Mouse (Mus musculus): ENCODE results near the gene Hdac4. TPM values are rescaled to one million over a fixed set of nuclear protein-coding genes. Genes with fewer than 3 reads are reported as not detected.

Hdac4 gene
- total RNA-seq (2015) (14.8 and 19.0 TPM in 2 replicates), total RNA-seq (2017) (13.3 and 19.4 TPM in 2 replicates)

DNA sequence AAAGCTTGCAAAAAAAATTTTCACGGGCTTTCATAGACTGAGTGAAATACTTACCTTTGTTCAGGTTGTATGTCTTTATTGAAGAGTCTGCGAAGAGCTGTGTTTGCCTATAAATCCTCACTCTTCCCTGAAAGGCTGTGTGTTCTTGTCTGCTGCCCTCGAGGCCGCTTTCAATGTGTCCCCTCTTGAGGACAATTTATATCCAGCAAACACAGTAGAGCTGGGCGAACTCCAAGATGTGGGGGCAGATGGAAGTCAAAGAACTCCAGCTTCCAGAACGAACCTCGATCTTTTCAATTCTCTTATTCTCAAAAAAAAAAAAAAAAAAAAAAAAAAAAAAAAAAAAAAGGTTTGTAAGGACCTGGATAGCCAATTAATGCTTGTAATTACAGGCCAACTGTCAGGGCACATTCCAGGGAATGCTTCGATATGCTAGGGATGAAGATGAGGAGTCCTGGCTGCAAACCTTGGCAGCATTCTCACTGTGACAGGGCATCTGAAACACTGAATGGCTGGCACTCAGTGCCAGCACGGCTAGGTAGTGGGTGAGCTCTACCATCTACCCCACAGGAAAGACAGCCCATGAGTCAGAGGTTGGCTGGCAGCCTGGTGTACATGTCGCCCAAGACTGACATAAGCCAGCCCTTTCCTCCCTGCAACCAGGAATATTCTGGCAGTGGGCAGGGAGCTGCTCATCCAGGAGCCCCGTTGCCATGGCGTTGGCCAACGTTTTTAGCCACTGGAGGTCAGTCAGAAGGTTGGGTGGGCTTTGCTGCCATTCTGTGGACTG is at the start of gene Hdac4:
TSS of gene Hdac4 (minus strand) at position 340 of the 790 bp plus-strand sequence.
- no peak for ATAC-seq (ENCODE audit: poor library complexity, severe bottlenecking)

DNA sequence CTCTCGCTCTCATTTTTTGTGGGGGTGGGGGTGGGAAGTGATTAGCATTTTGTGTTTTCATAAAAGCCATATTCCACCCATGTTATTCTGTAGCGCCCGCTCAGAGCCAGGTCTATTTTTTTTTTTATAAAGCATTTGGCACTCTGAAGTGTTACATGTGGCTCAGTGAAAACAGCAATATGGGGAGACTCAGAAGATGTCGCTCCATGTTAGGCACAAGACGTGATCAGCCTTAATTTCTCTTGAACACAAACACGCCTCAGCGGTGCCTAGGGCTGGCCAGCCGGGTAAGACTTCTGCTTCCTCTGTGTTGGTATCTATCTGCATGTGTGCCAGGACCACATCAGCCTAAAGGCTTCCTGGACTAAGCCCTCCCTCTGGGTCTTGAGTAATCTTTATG is 48.0 kb upstream of the Hdac4 start:
- no peak for ATAC-seq (ENCODE audit: poor library complexity, severe bottlenecking)

DNA sequence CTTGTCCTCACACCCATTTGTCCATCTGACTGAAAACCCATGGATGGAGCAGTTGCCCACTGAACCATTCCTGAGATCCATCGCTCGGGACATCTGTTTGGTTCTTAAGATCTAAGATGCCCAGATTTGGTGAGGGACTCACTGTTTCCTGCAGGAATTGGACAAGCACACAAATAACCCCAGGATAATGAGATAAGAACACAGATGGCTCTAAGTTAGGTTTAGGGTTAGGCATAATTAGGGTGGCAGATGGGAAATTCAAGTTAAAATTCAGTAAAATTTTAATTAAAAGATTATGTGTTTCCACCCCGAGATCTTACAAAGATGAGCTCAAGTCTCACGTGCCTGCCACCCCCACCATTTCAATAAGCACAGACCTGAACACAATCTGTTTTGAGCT is 44.6 kb upstream of the Hdac4 start:
- ATAC-seq (ENCODE audit: poor library complexity, severe bottlenecking), result no peak

DNA sequence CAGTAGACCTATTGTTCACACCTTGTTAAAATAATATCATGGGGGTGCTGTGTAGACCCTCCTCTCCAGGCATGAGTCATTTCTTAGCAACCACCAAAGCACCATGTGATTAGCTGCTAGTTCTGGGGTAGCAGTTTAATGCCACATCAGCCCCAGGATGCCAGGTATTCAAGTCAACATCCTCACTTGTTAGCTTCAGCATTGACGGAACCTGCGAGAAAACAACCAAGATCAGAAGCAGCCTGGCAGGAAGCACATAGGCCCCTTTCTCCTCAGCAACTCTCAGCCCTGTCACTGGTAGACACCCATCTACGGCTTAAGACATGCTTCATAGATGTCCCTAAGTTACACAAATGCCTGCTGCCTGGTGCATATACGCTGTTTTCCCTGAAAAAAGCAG is 40.1 kb upstream of the Hdac4 start:
- ATAC-seq (ENCODE audit: poor library complexity, severe bottlenecking), result no peak

DNA sequence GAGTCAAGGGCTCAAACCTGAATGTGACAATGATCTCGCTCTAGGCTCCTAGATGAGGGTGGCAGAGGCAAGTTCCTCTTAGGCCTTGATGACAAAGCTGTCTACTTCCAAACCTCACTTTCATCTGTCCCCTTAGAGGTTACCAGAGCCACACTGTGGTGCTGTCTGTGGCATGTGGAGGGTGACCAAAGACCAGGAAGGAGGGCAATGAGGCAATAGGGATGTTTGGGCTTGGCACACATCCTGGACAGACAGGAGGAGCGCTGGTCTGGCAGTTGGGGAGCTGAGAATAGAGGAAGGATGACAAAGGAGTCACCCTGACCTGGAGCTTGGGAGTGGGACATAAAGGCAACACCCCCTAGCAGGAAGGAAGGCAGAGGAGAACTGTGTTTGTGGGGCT is 29.8 kb upstream of the Hdac4 start:
- ATAC-seq (ENCODE audit: poor library complexity, severe bottlenecking), result peak; percentile 88

DNA sequence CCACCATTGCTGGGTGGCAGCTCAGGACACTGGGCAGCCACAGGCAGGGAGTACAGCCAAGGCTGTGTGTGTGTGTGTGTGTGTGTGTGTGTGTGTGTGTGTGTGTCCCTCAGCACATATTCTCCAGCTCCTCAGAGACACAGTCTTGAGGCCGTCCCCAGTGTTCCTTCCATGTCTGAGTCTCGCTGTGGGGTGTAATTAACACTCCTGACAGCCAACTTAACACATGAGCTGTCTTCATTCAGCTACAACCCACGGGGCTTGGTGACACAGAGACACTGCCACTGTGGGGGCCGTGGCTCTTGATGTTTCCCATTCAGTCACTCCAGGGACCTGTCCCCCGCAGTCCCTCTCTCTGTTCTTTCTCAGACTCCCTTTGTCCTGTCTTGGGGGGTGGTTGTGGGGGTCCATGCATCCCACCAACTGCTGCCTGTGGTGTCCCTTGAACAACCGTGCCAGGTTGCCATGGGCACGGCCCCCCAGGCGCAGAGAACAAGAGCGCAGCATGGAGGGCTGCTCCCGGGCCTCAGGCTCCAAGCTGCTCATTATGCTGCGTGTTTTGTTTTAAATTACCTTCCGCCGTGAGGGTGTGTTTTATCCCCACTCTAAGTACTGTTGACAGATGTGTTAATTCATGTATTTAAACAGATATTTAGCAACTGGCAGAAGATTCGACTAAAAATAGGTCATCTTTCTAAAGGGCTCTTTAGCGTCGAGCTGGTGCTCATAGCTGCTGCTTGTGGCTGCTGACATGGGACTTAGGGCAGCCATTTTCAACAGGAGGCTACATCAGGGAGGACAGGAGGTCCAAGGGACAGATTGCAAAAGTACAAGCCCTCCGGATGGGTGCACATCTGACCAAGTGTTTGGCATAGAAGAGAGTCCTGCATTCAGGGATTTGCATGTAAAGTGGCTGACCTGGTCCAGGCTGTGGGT is 28.7 kb upstream of the Hdac4 start:
- no peak for ATAC-seq (ENCODE audit: poor library complexity, severe bottlenecking)

DNA sequence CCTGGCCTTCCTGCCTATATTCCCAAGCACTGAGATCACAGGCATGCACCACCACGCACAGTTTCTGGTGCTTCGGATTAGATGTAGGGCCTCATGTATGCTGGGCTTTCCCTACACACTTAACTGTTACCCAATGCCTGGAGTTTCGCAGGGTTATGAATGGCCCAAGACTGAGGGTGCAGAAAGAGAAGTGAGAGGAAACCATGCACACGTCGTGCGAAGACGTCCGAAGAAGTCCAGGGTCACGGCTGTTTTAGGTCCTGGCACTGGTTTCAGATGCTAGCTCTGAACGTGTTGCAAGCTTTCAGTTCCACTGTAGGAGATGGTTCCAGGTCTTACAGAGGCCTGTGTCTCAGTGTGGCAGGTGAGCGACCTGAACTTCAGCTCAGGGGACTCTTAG is 21.2 kb upstream of the Hdac4 start:
- ATAC-seq (ENCODE audit: poor library complexity, severe bottlenecking), result peak; percentile 93

DNA sequence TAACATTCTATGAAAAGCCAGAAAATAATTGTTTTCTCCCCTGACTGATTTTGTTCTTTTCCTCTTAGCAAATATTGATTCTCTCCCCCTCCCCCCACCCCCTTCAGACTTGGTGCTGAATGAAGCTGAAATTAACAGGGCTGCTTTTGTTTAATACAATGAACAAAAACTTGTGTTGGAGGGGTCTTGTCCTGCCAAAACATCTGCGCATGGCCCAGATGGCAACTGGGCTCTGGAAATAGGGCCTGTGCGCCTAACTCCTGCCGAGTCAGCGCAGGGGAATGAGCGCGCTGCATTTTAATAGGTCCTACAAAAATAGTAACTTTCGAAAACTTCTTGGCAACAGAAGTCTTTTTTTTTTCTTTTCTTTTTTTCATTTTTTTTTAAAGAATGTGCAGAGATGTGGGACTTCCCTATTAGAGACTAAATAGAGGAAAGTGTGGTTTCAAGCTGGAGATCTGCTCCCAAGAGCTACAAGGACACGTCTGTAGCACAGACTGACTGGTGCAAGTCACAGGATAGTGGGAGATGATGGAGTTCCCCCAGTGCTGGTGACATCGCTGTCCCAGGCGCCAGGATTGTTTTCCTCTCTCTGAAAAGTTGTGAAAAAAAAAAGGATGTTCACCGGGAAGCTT is 20.6 kb upstream of the Hdac4 start:
- ATAC-seq (ENCODE audit: poor library complexity, severe bottlenecking), result peak; percentile 71

DNA sequence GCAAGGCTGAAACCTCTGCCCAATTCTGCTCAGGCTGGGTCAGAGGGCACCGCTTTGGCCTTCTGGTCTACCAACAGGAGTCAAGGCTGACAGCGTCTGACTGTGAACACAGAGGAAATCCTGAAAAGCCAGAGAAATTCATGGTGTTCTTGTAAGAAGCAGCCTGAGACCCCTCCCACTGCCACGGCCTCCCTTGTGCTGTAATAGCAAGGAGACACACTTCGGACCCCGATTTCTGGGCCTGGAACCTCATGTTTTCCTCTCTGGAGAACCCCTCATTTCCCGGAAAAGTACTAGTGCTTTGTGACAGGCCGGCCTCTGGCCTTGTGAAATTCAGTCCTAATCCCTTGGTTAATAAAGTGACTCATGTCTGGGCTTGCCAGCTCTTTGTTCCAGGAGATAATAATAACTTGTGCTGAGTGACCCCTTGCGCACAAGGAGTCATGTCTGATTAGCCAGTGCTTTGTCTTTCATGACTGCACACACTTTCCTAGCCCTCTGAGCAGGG is 19.7 kb upstream of the Hdac4 start:
- no peak for ATAC-seq (ENCODE audit: poor library complexity, severe bottlenecking)

DNA sequence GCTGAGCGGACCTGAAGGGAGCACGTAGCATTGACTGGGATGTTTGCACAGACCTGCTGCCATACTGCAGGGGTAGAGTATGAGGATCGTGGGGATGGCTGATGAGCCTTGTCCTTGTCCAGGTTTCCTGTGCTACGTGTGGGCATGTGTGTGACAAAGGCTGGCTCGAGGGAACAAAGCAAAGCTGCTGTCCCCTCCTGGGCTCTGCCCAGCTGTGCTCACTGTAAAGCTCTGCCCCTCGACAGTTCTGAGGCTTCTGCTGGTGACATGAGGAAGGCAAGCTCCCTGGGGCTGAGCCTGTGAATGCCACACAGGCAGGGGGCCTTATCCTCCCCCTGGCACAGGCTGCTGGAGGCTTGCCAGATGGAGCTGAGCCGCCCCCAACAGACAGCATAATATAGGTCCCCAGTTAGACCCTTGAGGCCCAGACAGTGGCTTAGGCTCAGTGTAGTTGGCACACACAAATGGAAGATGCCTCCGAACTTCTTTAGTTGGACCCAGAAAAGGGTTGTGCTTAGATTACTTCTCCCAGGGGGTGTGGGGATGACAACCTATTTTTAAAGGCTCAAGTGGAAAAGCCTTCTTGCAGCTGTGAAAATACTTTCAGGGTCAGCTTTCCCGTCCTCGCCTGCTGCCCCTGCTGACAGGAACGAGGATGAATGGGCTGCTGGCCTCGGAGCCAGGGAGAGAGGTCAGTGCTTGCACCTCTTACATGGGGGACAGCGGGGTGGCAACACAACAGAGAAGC is 16.7 kb upstream of the Hdac4 start:
- ATAC-seq (ENCODE audit: poor library complexity, severe bottlenecking), result no peak

DNA sequence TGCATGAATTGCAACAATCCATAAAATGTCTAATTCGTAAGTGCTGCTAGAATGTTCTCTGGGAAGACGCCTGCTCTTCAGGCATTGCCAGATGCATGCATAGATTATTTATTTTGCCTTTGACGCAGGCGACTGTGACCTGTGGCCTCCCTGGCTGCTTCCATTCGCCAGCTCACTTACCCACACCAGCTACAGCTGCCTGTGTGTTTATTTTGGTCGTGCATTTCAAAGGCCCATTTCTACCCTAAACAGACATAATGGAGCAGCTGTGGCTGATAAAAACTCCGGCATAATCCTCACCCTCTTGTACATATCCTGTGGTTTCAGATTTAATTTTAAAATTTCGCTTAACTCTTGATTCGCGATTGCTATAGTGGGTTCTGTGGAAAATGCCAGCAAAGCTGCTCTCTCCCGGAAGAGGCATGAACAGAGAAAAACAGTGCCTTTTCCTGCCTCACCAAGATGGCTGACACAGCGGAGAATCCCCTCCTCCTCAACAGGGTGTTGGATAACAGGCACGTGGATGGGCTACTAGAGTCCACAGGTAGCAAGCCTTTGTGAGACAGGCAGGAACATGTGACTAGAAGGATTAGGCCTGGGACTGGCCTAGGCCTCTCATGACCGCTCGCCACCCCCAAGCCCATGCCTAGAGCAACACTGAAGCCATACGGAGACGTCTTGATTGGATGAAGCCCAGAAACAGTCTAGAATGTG is 7.3 kb upstream of the Hdac4 start:
- no peak for ATAC-seq (ENCODE audit: poor library complexity, severe bottlenecking)

DNA sequence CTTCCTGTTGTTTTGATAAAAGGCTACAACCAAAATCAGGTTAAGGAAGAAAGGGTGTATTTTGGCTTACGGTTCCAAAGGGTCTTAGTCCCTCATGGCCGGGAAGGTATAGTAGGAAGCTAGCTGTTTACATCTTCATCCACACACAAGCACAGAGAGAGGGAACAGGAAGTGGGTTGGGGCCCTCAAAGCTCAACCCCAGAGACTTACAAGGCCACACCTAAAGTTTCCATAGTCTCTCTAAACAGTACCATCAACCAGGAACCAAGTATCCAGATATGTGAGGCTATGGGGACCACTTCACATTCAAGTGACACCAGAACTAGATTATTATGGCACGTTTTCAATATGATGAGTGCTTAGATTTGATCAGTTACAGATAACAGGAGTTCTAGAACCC is 5.0 kb downstream of the Hdac4 start:
- ATAC-seq (ENCODE audit: poor library complexity, severe bottlenecking), result peak; percentile 50

DNA sequence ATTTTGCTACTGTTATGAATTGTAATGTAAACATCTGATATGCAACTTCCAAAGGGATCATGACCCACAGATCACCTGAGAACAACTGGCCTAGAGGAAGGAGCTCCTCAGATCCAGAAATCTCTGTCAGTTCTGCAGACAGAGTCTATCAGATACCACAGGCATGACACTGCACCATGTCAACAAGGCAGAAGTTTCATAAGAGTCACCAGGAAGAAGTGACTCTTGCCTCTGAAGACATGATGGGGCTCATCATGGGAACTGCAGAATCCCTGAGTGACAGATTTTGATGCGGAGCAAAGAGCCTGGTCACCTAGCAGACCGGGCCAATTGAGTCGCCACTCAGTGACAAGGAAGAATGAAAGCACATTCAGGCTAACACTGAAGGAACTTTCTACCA is 8.4 kb downstream of the Hdac4 start:
- peak; percentile 80 for ATAC-seq (ENCODE audit: poor library complexity, severe bottlenecking)

DNA sequence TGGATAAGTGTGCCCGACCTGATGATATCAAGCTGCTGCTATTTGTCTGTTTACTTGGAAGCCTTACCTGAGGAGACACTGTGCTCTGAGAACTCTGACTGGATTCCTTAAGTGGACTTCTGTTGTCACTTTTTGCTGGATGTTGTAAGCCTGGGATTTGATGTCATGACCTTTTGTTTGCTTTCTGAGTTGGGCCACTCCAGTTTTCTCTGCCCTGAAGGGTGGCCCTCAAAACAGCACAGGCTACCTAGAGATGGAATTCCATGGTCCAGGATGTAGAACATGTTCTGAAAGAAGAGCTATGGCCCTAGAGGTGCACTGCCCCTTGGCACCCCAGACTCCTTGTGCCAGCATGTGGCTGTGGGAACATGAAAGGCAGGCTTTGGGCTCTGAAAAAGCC is 10.9 kb downstream of the Hdac4 start:
- ATAC-seq (ENCODE audit: poor library complexity, severe bottlenecking), result no peak

DNA sequence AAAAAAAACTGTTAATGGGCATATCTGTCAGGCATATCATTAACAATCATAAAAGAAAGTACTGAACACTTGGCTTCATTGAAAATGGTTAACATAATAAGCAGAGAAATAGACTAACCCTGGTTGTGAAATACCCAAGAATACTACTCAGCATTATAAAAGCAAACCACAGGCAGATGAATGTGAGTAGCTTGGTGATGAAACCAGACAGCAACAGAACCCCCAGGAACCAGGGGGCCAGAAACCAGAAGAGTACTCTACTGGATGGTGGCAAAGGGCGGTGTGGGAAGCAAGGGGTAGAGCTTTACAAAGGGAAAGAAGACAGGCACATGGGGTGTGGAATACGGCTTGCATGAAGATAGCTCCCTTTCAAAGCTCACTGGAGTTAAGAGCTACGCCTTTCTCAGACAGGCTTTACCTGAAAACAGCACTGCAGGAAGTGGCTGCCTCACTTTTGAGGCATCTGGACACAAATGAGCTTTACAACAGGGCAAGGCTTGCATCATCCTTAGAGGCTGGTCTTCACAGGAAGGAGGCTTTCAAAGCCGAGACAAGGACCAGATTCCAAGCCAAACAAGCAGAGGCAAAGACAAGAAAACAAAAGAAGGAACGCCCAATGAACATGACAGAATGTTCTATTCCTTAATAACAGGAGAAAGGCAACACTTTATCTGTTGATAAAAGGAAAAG is 12.3 kb downstream of the Hdac4 start:
- no peak for ATAC-seq (ENCODE audit: poor library complexity, severe bottlenecking)

DNA sequence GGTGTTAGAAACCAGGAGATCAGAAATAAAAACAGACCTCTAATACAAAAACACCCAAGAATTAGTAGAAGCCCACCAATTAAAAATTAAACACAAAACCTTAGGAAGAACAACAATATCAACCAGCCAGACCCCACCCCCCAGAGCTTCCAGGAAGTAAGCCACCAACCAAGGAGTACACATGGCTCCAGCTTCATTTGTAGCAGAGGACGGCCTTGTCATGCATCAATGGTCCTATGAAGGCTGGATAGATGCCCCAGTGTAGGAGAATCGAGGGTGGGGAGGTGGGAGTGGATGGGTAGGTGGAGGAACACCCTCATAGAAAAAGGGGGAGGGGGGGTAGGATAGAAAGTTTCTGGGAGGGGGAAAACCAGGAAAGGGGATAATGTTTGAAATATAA is 13.5 kb downstream of the Hdac4 start:
- no peak for ATAC-seq (ENCODE audit: poor library complexity, severe bottlenecking)

DNA sequence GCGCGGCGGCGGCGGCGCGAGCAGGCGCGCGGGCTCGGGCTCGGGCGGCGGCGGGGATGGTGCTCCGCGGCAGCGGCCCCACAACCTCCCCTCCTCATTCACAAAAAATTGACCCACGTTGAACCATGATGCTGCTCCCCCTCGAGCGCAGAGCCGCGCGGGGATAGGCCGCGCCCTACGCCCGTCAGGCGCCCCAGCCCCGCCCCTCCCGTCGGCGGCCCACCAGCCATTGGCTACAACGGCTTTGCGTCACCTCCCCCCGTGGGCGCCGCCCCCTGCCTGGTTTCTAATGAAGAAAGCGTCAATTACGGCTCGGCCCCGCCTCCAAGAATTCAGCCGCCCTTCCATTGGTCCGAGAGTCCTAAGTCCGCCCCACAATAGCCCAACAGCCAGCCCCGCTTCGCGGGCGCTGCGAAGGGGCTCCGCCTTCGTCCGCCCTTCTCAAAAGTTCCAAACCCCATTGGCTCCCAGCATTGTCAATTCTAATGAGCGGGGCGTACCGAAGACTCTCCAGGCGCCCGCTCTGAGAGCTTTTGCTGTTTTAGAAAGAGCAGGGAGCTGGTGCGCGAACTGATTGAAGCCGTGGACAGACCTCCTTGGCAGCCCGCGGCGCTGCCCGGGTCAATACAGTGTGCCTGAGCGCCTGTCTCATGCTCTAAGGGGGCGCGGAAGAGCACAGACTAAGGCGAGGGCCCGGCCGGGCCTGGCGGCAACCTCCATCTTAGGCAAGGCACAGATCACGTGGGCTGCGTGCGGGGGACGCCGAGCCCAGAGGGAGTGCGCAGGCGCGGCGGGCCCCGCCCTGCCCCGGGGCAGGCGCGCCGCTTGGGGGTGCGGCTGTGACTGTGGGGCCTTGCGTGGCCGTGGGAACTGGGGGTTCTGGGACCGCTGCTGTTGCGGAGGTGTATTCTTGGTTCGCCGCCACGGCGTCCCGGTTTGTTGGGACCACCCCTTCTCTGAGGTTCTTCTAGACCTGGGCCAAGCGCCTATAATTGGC is 15.1 kb downstream of the Hdac4 start:
- peak; percentile 87 for ATAC-seq (ENCODE audit: poor library complexity, severe bottlenecking)

DNA sequence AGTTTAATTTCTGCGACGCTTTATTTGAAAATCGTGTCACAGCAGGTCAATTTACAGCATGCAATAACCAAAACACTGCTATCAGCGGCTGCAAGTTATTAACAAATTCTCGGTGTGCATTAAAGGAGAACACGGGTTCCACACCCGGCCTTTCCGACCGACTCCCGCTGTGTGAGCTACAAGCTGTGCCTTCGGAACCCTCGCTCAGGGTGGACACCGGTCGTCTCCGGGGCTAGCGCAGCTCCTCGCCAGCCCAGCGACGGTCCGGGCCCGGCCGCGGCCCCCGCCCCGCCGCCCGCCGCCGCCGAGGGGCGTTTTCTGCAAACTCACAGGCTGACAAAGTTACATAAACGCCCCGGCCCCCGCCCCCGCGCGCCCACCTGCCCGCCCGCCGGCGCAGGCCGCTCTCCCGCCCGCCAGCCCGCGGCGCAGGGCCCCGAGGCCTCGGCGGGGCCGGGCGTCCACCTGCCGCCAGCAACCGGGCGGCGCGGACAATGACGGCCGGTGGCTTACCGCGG is 16.0 kb downstream of the Hdac4 start:
- no peak for ATAC-seq (ENCODE audit: poor library complexity, severe bottlenecking)

Measured in megakaryocyte, adult 5-6 weeks (primary cell).